Mouse (Mus musculus) 416B (cell line): ENCODE measurements at regions not wholly inside any gene's neighbourhood (a gene's known extent, or its start where the extent isn't known, plus 50 kb on each side); places are given as distances from the start of the nearest gene placed in this dataset.

Experiments used
- DNase-seq: peaks from one replicate; pipeline ENCODE4 v3.0.0; 2011; ENCODE audit warnings: low read depth

- peak; percentile 16 for DNase-seq
Measured at GRCm38 (mm10) chr10:17366042-17366740, 356.8 kb upstream of the Cited2 start.

GRCm38 (mm10) chr10:17367026-17367425 is 356.0 kb upstream of the Cited2 start:
- no peak for DNase-seq

- DNase-seq = no peak
Measured at GRCm38 (mm10) chr10:17367430-17367829, 355.6 kb upstream of the Cited2 start.

- no peak for DNase-seq
Measured at GRCm38 (mm10) chr10:17368636-17369035, 354.4 kb upstream of the Cited2 start.

GRCm38 (mm10) chr10:17372905-17373304 is 350.1 kb upstream of the Cited2 start:
- peak; percentile 19 for DNase-seq

- no peak for DNase-seq
Measured at GRCm38 (mm10) chr10:17374047-17374446, 349.0 kb upstream of the Cited2 start.

GRCm38 (mm10) chr10:17382990-17383389 is 340.0 kb upstream of the Cited2 start:
- DNase-seq = no peak

GRCm38 (mm10) chr10:17385181-17385580 is 337.8 kb upstream of the Cited2 start:
- peak; percentile 27 for DNase-seq

GRCm38 (mm10) chr10:17387296-17387695 is 335.7 kb upstream of the Cited2 start:
- no peak for DNase-seq

- DNase-seq = no peak
Measured at GRCm38 (mm10) chr10:17395495-17396224, 327.4 kb upstream of the Cited2 start.

- no peak for DNase-seq
Measured at GRCm38 (mm10) chr10:17403899-17404298, 319.1 kb upstream of the Cited2 start.

- peak; percentile 80 for DNase-seq
Measured at GRCm38 (mm10) chr10:17407854-17408606, 315.0 kb upstream of the Cited2 start.

- DNase-seq = no peak
Measured at GRCm38 (mm10) chr10:17408781-17409180, 314.2 kb upstream of the Cited2 start.

GRCm38 (mm10) chr10:17411300-17411987 is 311.6 kb upstream of the Cited2 start:
- DNase-seq = no peak

- DNase-seq = no peak
Measured at GRCm38 (mm10) chr10:17415112-17415511, 307.9 kb upstream of the Cited2 start.

GRCm38 (mm10) chr10:17416121-17416520 is 306.9 kb upstream of the Cited2 start:
- no peak for DNase-seq

GRCm38 (mm10) chr10:17417394-17417793 is 305.6 kb upstream of the Cited2 start:
- DNase-seq = no peak

GRCm38 (mm10) chr10:17418227-17418685 is 304.8 kb upstream of the Cited2 start:
- no peak for DNase-seq

- DNase-seq = no peak
Measured at GRCm38 (mm10) chr10:17423584-17424278, 299.3 kb upstream of the Cited2 start.

GRCm38 (mm10) chr10:17426197-17426596 is 296.8 kb upstream of the Cited2 start:
- DNase-seq = no peak

GRCm38 (mm10) chr10:17427316-17427715 is 295.7 kb upstream of the Cited2 start:
- no peak for DNase-seq
